In the genomic region with DNA sequence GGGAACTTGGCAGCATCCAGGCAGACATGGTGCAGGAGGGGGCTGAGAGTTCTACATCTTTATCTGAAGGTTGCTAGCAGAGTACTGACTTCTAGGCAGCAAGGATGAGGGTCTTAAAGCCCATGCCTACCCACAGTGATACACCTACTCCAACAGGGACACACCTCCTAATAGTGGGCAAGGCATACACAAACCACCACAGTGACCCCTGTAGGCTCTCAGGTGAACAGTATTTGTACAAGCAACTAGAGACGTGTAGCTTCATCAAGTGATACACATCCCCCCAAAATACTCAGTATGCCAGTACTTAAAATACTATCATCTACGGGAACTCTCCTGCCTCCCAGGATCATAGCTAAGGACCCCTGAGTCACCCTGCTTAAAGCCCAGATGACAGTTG, we compare ENCODE assay signal across 24 mouse cellular contexts.
DNase-seq lines count a peak whose midpoint lies in the region; ATAC-seq and TF ChIP-seq lines count a peak whose summit lies in the region.
"Had no signal": no experiment of that assay in that cellular context is flagged by ENCODE, and none has a peak within 500 bp of the region (broad histone marks: within the 10 kb centered on the region; RNA-seq: fewer than 3 reads in every experiment).

No protein-coding gene starts in this region.

- H3K9me3 ChIP-seq in CH12.LX (replicated peaks; ENCODE audit: low read length), result peaks cover 6% of the 10 kb centered on the region
- H3K9me3 ChIP-seq: stomach, embryonic 15.5 days had no signal

- H3K4me2 ChIP-seq in CH12.LX (ENCODE audit: insufficient read depth, low read depth, poor library complexity, severe bottlenecking), result no peak overlapping the region
- H3K4me2 ChIP-seq: lung, embryonic 14.5 days; midbrain, embryonic 12.5 days; neural tube, embryonic 13.5 days; stomach, embryonic 15.5 days had no signal

- TF ChIP-seq POLR2A in CH12.LX (IDR thresholded peaks at IDR 0.05; ENCODE audit: low read depth, low read length), result no peak

- H3K4me1 ChIP-seq in CH12.LX (ENCODE audit: control insufficient read depth in 1 of 2, insufficient read depth in 2 of 2), result peaks cover 3 to 4% of the 10 kb centered on the region in 2 experiments
- H3K4me1 ChIP-seq: forebrain, embryonic 10.5 days; midbrain, embryonic 12.5 days; neural tube, embryonic 13.5 days had no signal

- no peak for TF ChIP-seq EP300 in CH12.LX (IDR thresholded peaks at IDR 0.05; ENCODE audit: low read length)

- DNase-seq in layer of hippocampus, adult 2 months (ENCODE audit: low spot score in 2 of 2), result no peak
- DNase-seq in layer of hippocampus, postnatal 36 days, result no peak
- DNase-seq in 416B (ENCODE audit: low read depth), result peak; percentile 28
- no peak for DNase-seq in CH12.LX (ENCODE audit: extremely low read depth)
- DNase-seq in embryo, embryonic 10 days (ENCODE audit: low spot score), result no peak
- no peak for DNase-seq in thymus, postnatal 14 days
- DNase-seq: adrenal gland, postnatal 10 days; cerebellum, adult 8-10 months; cerebellum, postnatal 25 days; heart, postnatal 14 days; kidney, adult 8-10 months; kidney, postnatal 4 days; lung, embryonic 14.5 days; retina, postnatal 1 day; right cerebral cortex, postnatal 14 days; thymus, postnatal 25 days had no signal

- no peak overlapping the region for H3K9ac ChIP-seq in CH12.LX (ENCODE audit: insufficient read depth, low read depth)
- H3K9ac ChIP-seq: lung, embryonic 14.5 days; midbrain, embryonic 12.5 days; neural tube, embryonic 13.5 days; stomach, embryonic 15.5 days had no signal

- dilution Hi-C loops in CH12.LX (cut with MboI; ENCODE audit: extremely low pct_ligation_motif_present, extremely low pct_unique_long_range_greater_than_20kb, low sequenced_read_pairs), result no loop called here

- H3K79me2 ChIP-seq in CH12.LX (replicated peaks; ENCODE audit: control insufficient read depth, extremely low read depth, insufficient read depth, poor library complexity, severe bottlenecking), result no peaks in the 10 kb centered on the region

- H3K27me3 ChIP-seq in CH12.LX (replicated peaks), result no peaks in the 10 kb centered on the region
- H3K27me3 ChIP-seq: midbrain, embryonic 12.5 days; neural tube, embryonic 13.5 days; stomach, embryonic 15.5 days had no signal

- in situ Hi-C loops in CH12.LX (cut with MboI; ENCODE audit: low pct_ligation_motif_present, low pct_unique_long_range_greater_than_20kb, low sequenced_read_pairs), result no loop called here

- peak; percentile 32 for TF ChIP-seq RAD21 in CH12.LX (IDR thresholded peaks at IDR 0.05; ENCODE audit: low read depth, low read length)

- no peak overlapping the region for H3K4me3 ChIP-seq in layer of hippocampus, adult 2 months
- H3K4me3 ChIP-seq in CH12.LX (replicated peaks in 1 of 3; ENCODE audit: low read depth in 2 of 3, low read length in 2 of 3, poor library complexity in 1 of 3), result no peak overlapping the region
- H3K4me3 ChIP-seq: forebrain, embryonic 10.5 days; midbrain, embryonic 12.5 days; neural tube, embryonic 13.5 days; stomach, embryonic 15.5 days had no signal

- H3K36me3 ChIP-seq in CH12.LX (replicated peaks in 1 of 2; ENCODE audit: control insufficient read depth in 1 of 2, insufficient read depth in 1 of 2, low read length in 1 of 2), result no peaks in the 10 kb centered on the region
- H3K36me3 ChIP-seq: forebrain, embryonic 10.5 days; midbrain, embryonic 12.5 days; neural tube, embryonic 13.5 days; stomach, embryonic 15.5 days had no signal

- H3K27ac ChIP-seq in layer of hippocampus, adult 2 months, result no peak overlapping the region
- no peak overlapping the region for H3K27ac ChIP-seq in CH12.LX (ENCODE audit: insufficient read depth, low read depth)
- H3K27ac ChIP-seq: forebrain, embryonic 10.5 days; kidney, postnatal 0 days; midbrain, embryonic 12.5 days; neural tube, embryonic 13.5 days; stomach, embryonic 15.5 days had no signal

- TF ChIP-seq CTCF in layer of hippocampus, adult 2 months (conservative IDR thresholded peaks at IDR 0.05), result peak; percentile 19; the same call in 1 of the 2 replicates
- TF ChIP-seq CTCF in CH12.LX (conservative IDR thresholded peaks at IDR 0.05 in 1 of 2, IDR thresholded peaks at IDR 0.05 in 1 of 2; ENCODE audit: low read depth in 2 of 2, low read length in 2 of 2), result peak in 1 of 2 experiments; percentile 42; a peak in 2 of 4 replicates

- ATAC-seq in erythroid progenitor cell, adult 5-6 weeks (replicated peaks; ENCODE audit: low FRiP score, poor library complexity, severe bottlenecking), result 0 out of 2 replicates have a peak, but pooled peaks have one; percentile 32
- ATAC-seq: forebrain, embryonic 16.5 days; hindbrain, embryonic 16.5 days had no signal

TF ChIP-seq in CH12.LX, 34 proteins besides CTCF, POLR2A, EP300 and RAD21:
- no peak for TF ChIP-seq POLR2AphosphoS2 (IDR thresholded peaks at IDR 0.05; ENCODE audit: low read depth, low read length)
- TF ChIP-seq SMC3 (IDR thresholded peaks at IDR 0.05; ENCODE audit: low read depth, low read length), result peak; percentile 39
- TF ChIP-seq TBP (conservative IDR thresholded peaks at IDR 0.05; ENCODE audit: low read depth, low read length), result no peak
